Mouse (Mus musculus): ENCODE results near the gene Cflar. TPM values are rescaled to one million over a fixed set of nuclear protein-coding genes. Genes with fewer than 3 reads are reported as not detected.

The Cflar gene
- polyA plus RNA-seq, 1 experiment from 2014 or later = 27.7 TPM

DNA sequence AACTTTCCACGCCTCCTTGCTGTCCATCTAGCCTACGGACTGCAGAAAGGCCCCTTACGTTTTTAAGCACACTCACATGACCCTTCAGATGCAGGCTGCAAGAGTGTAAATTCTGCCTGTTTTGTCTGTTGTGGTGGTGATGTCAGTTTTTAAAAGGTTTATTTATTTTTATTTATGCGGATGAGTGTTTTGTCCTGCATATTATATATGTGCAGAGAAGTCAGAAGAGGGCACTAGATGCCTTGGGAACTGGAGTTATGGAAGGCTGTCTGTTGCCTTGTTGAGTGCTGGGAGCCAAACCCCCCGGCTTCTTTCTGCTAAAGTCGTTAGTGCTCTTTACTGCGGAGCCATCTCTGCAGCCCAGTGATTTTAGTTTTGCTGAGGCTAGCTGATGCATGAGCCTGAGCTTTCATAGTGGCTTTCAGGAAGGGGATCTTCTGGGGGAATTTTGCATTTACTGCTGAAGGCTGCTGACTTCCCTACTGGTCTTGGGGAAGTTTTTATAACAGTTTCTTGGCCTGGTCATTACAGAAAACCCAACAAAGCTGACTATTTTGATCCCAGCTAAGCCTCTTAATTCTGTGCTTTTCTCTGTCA lies 12.6 kb downstream of the Cflar start:
- no peak for DNase-seq (ENCODE audit: low spot score)
- Histone ChIP-seq H3K36me3 (ENCODE audit: control insufficient read depth, insufficient read depth, low read length) (no peaks in the 10 kb centered on the region), H3K4me3 (ENCODE audit: low read depth, low read length) (no peak overlapping the region), H3K4me1 (replicated peaks; ENCODE audit: control insufficient read depth, insufficient read depth, low read length) (no peaks in the 10 kb centered on the region), H3K27ac (ENCODE audit: low read depth, low read length) (no peak overlapping the region), H3K9ac (ENCODE audit: low read depth, low read length) (no peak overlapping the region), H3K9me3 (ENCODE audit: control insufficient read depth, low read length) (no peaks in the 10 kb centered on the region), H3K4me2 (replicated peaks; ENCODE audit: low read depth, low read length) (no peak overlapping the region), H3K27me3 (ENCODE audit: control insufficient read depth, insufficient read depth, low read length) (no peaks in the 10 kb centered on the region)
- WGBS = 63% methylated on average over 7 of the region's 7 CpGs
- ATAC-seq (ENCODE audit: low FRiP score) = no peak

- Histone ChIP-seq H3K4me3 (ENCODE audit: low read depth, low read length) (no peak overlapping the region), H3K36me3 (ENCODE audit: control insufficient read depth, insufficient read depth, low read length) (no peaks in the 10 kb centered on the region), H3K27me3 (ENCODE audit: control insufficient read depth, insufficient read depth, low read length) (no peaks in the 10 kb centered on the region), H3K9me3 (ENCODE audit: control insufficient read depth, low read length) (no peaks in the 10 kb centered on the region), H3K4me1 (replicated peaks; ENCODE audit: control insufficient read depth, insufficient read depth, low read length) (no peaks in the 10 kb centered on the region), H3K27ac (ENCODE audit: low read depth, low read length) (no peak overlapping the region), H3K4me2 (replicated peaks; ENCODE audit: low read depth, low read length) (no peak overlapping the region), H3K9ac (ENCODE audit: low read depth, low read length) (no peak overlapping the region)
- WGBS = 74% methylated on average over 5 of the region's 9 CpGs
- ATAC-seq (ENCODE audit: low FRiP score) = no peak
- DNase-seq (ENCODE audit: low spot score) = no peak
Measured at GRCm38 (mm10) chr1:58724533-58724932, 13.2 kb downstream of the Cflar start.

GRCm38 (mm10) chr1:58725095-58725494 lies 13.8 kb downstream of the Cflar start:
- no peak overlapping the region for H3K4me2 ChIP-seq (replicated peaks; ENCODE audit: low read depth, low read length)
- no peaks in the 10 kb centered on the region for H3K9me3 ChIP-seq (ENCODE audit: control insufficient read depth, low read length)
- ATAC-seq (ENCODE audit: low FRiP score) (no peak), DNase-seq (ENCODE audit: low spot score) (no peak)
- no peaks in the 10 kb centered on the region for H3K4me1 ChIP-seq (replicated peaks; ENCODE audit: control insufficient read depth, insufficient read depth, low read length)
- H3K9ac ChIP-seq (ENCODE audit: low read depth, low read length) = no peak overlapping the region
- H3K27ac ChIP-seq (ENCODE audit: low read depth, low read length) = no peak overlapping the region
- H3K4me3 ChIP-seq (ENCODE audit: low read depth, low read length) = no peak overlapping the region
- no peaks in the 10 kb centered on the region for H3K27me3 ChIP-seq (ENCODE audit: control insufficient read depth, insufficient read depth, low read length)
- no peaks in the 10 kb centered on the region for H3K36me3 ChIP-seq (ENCODE audit: control insufficient read depth, insufficient read depth, low read length)

GRCm38 (mm10) chr1:58725767-58726166 lies 14.5 kb downstream of the Cflar start:
- Histone ChIP-seq H3K27me3 (ENCODE audit: control insufficient read depth, insufficient read depth, low read length) (no peaks in the 10 kb centered on the region), H3K36me3 (ENCODE audit: control insufficient read depth, insufficient read depth, low read length) (no peaks in the 10 kb centered on the region), H3K9me3 (ENCODE audit: control insufficient read depth, low read length) (no peaks in the 10 kb centered on the region), H3K4me1 (replicated peaks; ENCODE audit: control insufficient read depth, insufficient read depth, low read length) (no peaks in the 10 kb centered on the region), H3K27ac (ENCODE audit: low read depth, low read length) (no peak overlapping the region), H3K4me2 (replicated peaks; ENCODE audit: low read depth, low read length) (no peak overlapping the region), H3K4me3 (ENCODE audit: low read depth, low read length) (no peak overlapping the region), H3K9ac (ENCODE audit: low read depth, low read length) (no peak overlapping the region)
- 95% methylated on average over 5 of the region's 5 CpGs for WGBS
- ATAC-seq (ENCODE audit: low FRiP score) (no peak), DNase-seq (ENCODE audit: low spot score) (no peak)

GRCm38 (mm10) chr1:58727019-58727746 lies 15.9 kb downstream of the Cflar start:
- 83% methylated on average over 1 of the region's 1 CpGs for WGBS
- Histone ChIP-seq H3K4me2 (replicated peaks; ENCODE audit: low read depth, low read length) (no peak overlapping the region), H3K27me3 (ENCODE audit: control insufficient read depth, insufficient read depth, low read length) (no peaks in the 10 kb centered on the region), H3K9me3 (ENCODE audit: control insufficient read depth, low read length) (no peaks in the 10 kb centered on the region), H3K4me3 (ENCODE audit: low read depth, low read length) (no peak overlapping the region), H3K27ac (ENCODE audit: low read depth, low read length) (no peak overlapping the region), H3K36me3 (ENCODE audit: control insufficient read depth, insufficient read depth, low read length) (no peaks in the 10 kb centered on the region), H3K4me1 (replicated peaks; ENCODE audit: control insufficient read depth, insufficient read depth, low read length) (no peaks in the 10 kb centered on the region), H3K9ac (ENCODE audit: low read depth, low read length) (no peak overlapping the region)
- DNase-seq (ENCODE audit: low spot score) = no peak
- no peak for ATAC-seq (ENCODE audit: low FRiP score)

DNA sequence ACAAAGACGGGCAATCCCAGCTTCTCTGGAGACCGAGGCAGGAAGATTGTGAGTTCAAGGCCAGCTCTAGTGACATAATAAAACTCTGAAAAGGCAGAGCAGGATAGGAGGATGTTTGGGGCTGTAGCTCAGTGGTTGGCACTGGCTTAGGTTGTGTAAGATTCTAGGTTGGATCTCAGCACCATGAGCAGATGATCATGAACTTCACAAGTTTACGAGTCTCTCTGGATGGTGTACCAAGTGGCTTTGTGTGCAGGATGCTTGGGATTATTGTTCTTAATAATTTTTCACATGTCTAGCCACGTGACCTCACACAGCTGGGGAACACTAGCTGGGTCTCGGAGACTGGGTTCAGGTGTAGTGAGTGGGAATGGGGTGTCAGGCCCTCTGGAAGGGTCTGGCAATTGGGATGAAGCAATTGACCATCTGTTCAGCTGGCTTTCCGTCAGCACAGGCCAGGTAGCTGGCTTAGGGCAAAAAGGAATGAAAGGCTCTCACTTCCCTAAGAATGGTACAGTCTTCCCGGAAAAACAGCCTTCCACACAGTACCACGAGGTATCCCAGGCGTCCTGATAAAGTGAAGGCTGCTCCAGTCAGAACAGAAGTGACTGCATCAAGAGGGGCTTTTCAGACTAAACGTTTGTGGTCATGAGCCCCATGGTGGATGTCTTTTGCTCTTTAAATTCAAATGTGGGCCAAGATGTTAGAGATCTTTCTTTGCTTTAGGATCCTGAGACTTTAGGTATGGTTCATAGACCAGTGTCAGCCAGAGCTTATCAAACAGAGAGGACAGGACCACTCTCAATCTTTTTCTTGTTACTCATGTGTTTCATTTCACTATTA lies 16.7 kb downstream of the Cflar start:
- Histone ChIP-seq H3K9ac (ENCODE audit: low read depth, low read length) (no peak overlapping the region), H3K9me3 (ENCODE audit: control insufficient read depth, low read length) (no peaks in the 10 kb centered on the region), H3K4me3 (ENCODE audit: low read depth, low read length) (no peak overlapping the region), H3K27ac (ENCODE audit: low read depth, low read length) (no peak overlapping the region), H3K4me1 (replicated peaks; ENCODE audit: control insufficient read depth, insufficient read depth, low read length) (no peaks in the 10 kb centered on the region), H3K27me3 (ENCODE audit: control insufficient read depth, insufficient read depth, low read length) (no peaks in the 10 kb centered on the region), H3K36me3 (ENCODE audit: control insufficient read depth, insufficient read depth, low read length) (no peaks in the 10 kb centered on the region), H3K4me2 (replicated peaks; ENCODE audit: low read depth, low read length) (no peak overlapping the region)
- DNase-seq (ENCODE audit: low spot score) (no peak), ATAC-seq (ENCODE audit: low FRiP score) (no peak)
- 89% methylated on average over 10 of the region's 10 CpGs for WGBS

GRCm38 (mm10) chr1:58728590-58728868 lies 17.2 kb downstream of the Cflar start:
- no peak for DNase-seq (ENCODE audit: low spot score)
- no peaks in the 10 kb centered on the region for H3K9me3 ChIP-seq (ENCODE audit: control insufficient read depth, low read length)
- no peak overlapping the region for H3K4me2 ChIP-seq (replicated peaks; ENCODE audit: low read depth, low read length)
- H3K4me3 ChIP-seq (ENCODE audit: low read depth, low read length) = no peak overlapping the region
- no peaks in the 10 kb centered on the region for H3K36me3 ChIP-seq (ENCODE audit: control insufficient read depth, insufficient read depth, low read length)
- H3K4me1 ChIP-seq (replicated peaks; ENCODE audit: control insufficient read depth, insufficient read depth, low read length) = no peaks in the 10 kb centered on the region
- no peaks in the 10 kb centered on the region for H3K27me3 ChIP-seq (ENCODE audit: control insufficient read depth, insufficient read depth, low read length)
- ATAC-seq (ENCODE audit: low FRiP score) = no peak
- no peak overlapping the region for H3K9ac ChIP-seq (ENCODE audit: low read depth, low read length)
- H3K27ac ChIP-seq (ENCODE audit: low read depth, low read length) = no peak overlapping the region
- 91% methylated on average over 3 of the region's 3 CpGs for WGBS

- Histone ChIP-seq H3K36me3 (ENCODE audit: control insufficient read depth, insufficient read depth, low read length) (no peaks in the 10 kb centered on the region), H3K4me3 (ENCODE audit: low read depth, low read length) (no peak overlapping the region), H3K9me3 (ENCODE audit: control insufficient read depth, low read length) (no peaks in the 10 kb centered on the region), H3K27ac (ENCODE audit: low read depth, low read length) (no peak overlapping the region), H3K4me1 (replicated peaks; ENCODE audit: control insufficient read depth, insufficient read depth, low read length) (no peaks in the 10 kb centered on the region), H3K9ac (ENCODE audit: low read depth, low read length) (no peak overlapping the region), H3K4me2 (replicated peaks; ENCODE audit: low read depth, low read length) (no peak overlapping the region), H3K27me3 (ENCODE audit: control insufficient read depth, insufficient read depth, low read length) (no peaks in the 10 kb centered on the region)
- DNase-seq (ENCODE audit: low spot score) (no peak), ATAC-seq (ENCODE audit: low FRiP score) (no peak)
- 86% methylated on average over 2 of the region's 2 CpGs for WGBS
Measured at GRCm38 (mm10) chr1:58733636-58734035, 22.3 kb downstream of the Cflar start.
